Mouse (Mus musculus): Measurements from ENCODE around the gene Capn2. TPM values are rescaled to one million over a fixed set of nuclear protein-coding genes. Genes with fewer than 3 reads are reported as not detected.

Capn2 gene
- polyA plus RNA-seq, 1 experiment: 148 TPM

DNA sequence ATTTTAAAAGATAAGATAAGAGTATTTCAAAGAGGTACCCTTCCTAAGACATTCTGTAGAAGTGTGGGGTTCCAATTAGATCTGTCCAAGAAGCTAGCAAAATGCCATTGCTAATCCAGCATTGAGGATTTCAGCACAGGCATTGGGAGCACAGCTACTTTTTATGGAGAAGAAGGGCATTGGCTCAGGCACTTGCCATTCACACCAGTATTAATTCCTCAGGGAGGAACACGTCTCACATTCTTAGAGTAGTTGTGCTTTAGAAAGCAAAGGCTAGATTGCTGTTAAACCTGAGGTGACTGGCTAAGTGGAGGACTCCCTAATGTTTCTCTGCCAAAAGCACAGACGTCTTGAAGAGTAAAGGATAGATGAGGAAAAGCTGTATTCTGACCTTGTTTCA is 91.0 kb downstream of the Capn2 start:
- Histone ChIP-seq H3K27me3 (ENCODE audit: control insufficient read depth, insufficient read depth, insufficient read length) (no peaks in the 10 kb centered on the region), H3K4me3 (no peak overlapping the region), H3K79me2 (ENCODE audit: control insufficient read depth, insufficient read depth) (peaks cover 5% of the 10 kb centered on the region), H3K36me3 (ENCODE audit: control insufficient read depth, insufficient read depth) (peaks cover 4% of the 10 kb centered on the region), H3ac (ENCODE audit: control insufficient read depth, insufficient read length) (no peak overlapping the region), H3K4me2 (ENCODE audit: low read depth) (no peak overlapping the region)
- TF ChIP-seq SRF (IDR thresholded peaks at IDR 0.05; ENCODE audit: control insufficient read depth, insufficient read length, low read depth): no peak
- no peak for TF ChIP-seq POLR2A (IDR thresholded peaks at IDR 0.05; ENCODE audit: insufficient read length, low read depth)
- TF ChIP-seq E2F4 (IDR thresholded peaks at IDR 0.05; ENCODE audit: insufficient read depth): no peak
- no peak for TF ChIP-seq MAX (IDR thresholded peaks at IDR 0.05; ENCODE audit: low read depth)
- TF ChIP-seq TCF3 (IDR thresholded peaks at IDR 0.05; ENCODE audit: insufficient read length, low read depth): no peak
- no peak for TF ChIP-seq MYOG (IDR thresholded peaks at IDR 0.05; ENCODE audit: control insufficient read depth in 1 of 3, insufficient read depth in 1 of 3, insufficient read length in 2 of 3, low read depth in 2 of 3)
- TF ChIP-seq POLR2AphosphoS2 (IDR thresholded peaks at IDR 0.05; ENCODE audit: insufficient read length, low read depth): no peak
- TF ChIP-seq TCF12 (IDR thresholded peaks at IDR 0.05; ENCODE audit: insufficient read depth, poor library complexity, severe bottlenecking): no peak
- no peak for TF ChIP-seq MYOD1 (IDR thresholded peaks at IDR 0.05; ENCODE audit: control insufficient read depth in 1 of 3, insufficient read length in 2 of 3, low read depth in 2 of 3)
- TF ChIP-seq USF1 (IDR thresholded peaks at IDR 0.05; ENCODE audit: low read depth): no peak
- TF ChIP-seq CEBPB (IDR thresholded peaks at IDR 0.05; ENCODE audit: insufficient read depth, poor library complexity, severe bottlenecking): no peak
- TF ChIP-seq REST (IDR thresholded peaks at IDR 0.05; ENCODE audit: insufficient read depth, insufficient read length): no peak

DNA sequence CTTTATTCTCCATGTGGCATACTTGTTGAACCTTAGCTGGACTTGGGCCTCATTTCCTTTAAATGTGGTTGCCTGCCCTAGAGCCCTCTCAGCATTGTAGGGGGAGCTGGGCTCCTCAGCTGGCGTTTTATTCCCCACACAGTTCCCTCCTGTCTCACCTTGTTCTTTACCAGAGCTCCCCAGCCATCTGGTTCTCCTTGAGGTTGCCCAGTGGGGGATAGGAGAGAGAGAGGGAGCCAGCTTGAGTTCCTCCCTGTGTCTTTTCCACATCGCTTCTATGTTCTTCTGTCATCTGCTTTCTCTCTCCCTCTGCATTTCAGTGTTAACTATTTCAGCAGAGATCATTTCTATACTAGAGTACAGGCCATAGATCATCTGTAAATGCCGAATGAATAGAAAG is 92.2 kb downstream of the Capn2 start:
- Histone ChIP-seq H3K27me3 (ENCODE audit: control insufficient read depth, insufficient read depth, insufficient read length) (no peaks in the 10 kb centered on the region), H3K4me3 (no peak overlapping the region), H3K36me3 (ENCODE audit: control insufficient read depth, insufficient read depth) (peaks cover 4% of the 10 kb centered on the region), H3ac (ENCODE audit: control insufficient read depth, insufficient read length) (no peak overlapping the region), H3K79me2 (ENCODE audit: control insufficient read depth, insufficient read depth) (peaks cover 5% of the 10 kb centered on the region), H3K4me2 (ENCODE audit: low read depth) (no peak overlapping the region)
- TF ChIP-seq SRF (IDR thresholded peaks at IDR 0.05; ENCODE audit: control insufficient read depth, insufficient read length, low read depth) (no peak), MAX (IDR thresholded peaks at IDR 0.05; ENCODE audit: low read depth) (no peak), POLR2A (IDR thresholded peaks at IDR 0.05; ENCODE audit: insufficient read length, low read depth) (no peak), TCF12 (IDR thresholded peaks at IDR 0.05; ENCODE audit: insufficient read depth, poor library complexity, severe bottlenecking) (no peak), REST (IDR thresholded peaks at IDR 0.05; ENCODE audit: insufficient read depth, insufficient read length) (no peak), E2F4 (IDR thresholded peaks at IDR 0.05; ENCODE audit: insufficient read depth) (no peak), POLR2AphosphoS2 (IDR thresholded peaks at IDR 0.05; ENCODE audit: insufficient read length, low read depth) (no peak), MYOG (IDR thresholded peaks at IDR 0.05; ENCODE audit: control insufficient read depth in 1 of 3, insufficient read depth in 1 of 3, insufficient read length in 2 of 3, low read depth in 2 of 3) (no peak), CEBPB (IDR thresholded peaks at IDR 0.05; ENCODE audit: insufficient read depth, poor library complexity, severe bottlenecking) (no peak), MYOD1 (IDR thresholded peaks at IDR 0.05; ENCODE audit: control insufficient read depth in 1 of 3, insufficient read length in 2 of 3, low read depth in 2 of 3) (no peak)

DNA sequence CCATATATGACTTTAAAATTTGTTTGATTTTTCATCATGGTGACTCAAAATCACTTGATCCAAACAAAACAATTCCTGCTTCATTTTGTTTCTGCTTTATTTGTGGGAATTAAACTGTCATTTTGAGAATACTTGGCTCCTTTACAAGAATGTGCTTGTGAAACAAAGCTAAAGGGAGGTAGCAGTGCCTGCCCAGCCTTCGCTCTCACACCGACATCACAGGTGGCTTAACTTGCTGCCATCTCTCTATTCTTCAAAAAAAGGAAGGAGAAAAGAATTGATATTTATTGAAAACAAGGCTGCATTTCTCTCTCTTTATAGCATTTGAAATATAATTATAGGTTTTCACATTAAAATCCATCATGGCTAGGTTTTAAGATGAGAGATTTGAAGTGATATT is 93.1 kb downstream of the Capn2 start:
- Histone ChIP-seq H3K27me3 (ENCODE audit: control insufficient read depth, insufficient read depth, insufficient read length) (no peaks in the 10 kb centered on the region), H3ac (ENCODE audit: control insufficient read depth, insufficient read length) (no peak overlapping the region), H3K4me2 (ENCODE audit: low read depth) (no peak overlapping the region), H3K4me3 (no peak overlapping the region), H3K36me3 (ENCODE audit: control insufficient read depth, insufficient read depth) (no peaks in the 10 kb centered on the region), H3K79me2 (ENCODE audit: control insufficient read depth, insufficient read depth) (peaks cover 5% of the 10 kb centered on the region)
- TF ChIP-seq USF1 (IDR thresholded peaks at IDR 0.05; ENCODE audit: low read depth): no peak
- TF ChIP-seq E2F4 (IDR thresholded peaks at IDR 0.05; ENCODE audit: insufficient read depth): no peak
- TF ChIP-seq MYOD1 (IDR thresholded peaks at IDR 0.05; ENCODE audit: control insufficient read depth in 1 of 3, insufficient read length in 2 of 3, low read depth in 2 of 3): no peak
- TF ChIP-seq POLR2AphosphoS2 (IDR thresholded peaks at IDR 0.05; ENCODE audit: insufficient read length, low read depth): no peak
- no peak for TF ChIP-seq MAX (IDR thresholded peaks at IDR 0.05; ENCODE audit: low read depth)
- no peak for TF ChIP-seq POLR2A (IDR thresholded peaks at IDR 0.05; ENCODE audit: insufficient read length, low read depth)
- TF ChIP-seq TCF12 (IDR thresholded peaks at IDR 0.05; ENCODE audit: insufficient read depth, poor library complexity, severe bottlenecking): no peak
- no peak for TF ChIP-seq CEBPB (IDR thresholded peaks at IDR 0.05; ENCODE audit: insufficient read depth, poor library complexity, severe bottlenecking)
- no peak for TF ChIP-seq MYOG (IDR thresholded peaks at IDR 0.05; ENCODE audit: control insufficient read depth in 1 of 3, insufficient read depth in 1 of 3, insufficient read length in 2 of 3, low read depth in 2 of 3)
- TF ChIP-seq REST (IDR thresholded peaks at IDR 0.05; ENCODE audit: insufficient read depth, insufficient read length): no peak
- TF ChIP-seq SRF (IDR thresholded peaks at IDR 0.05; ENCODE audit: control insufficient read depth, insufficient read length, low read depth): no peak
- no peak for TF ChIP-seq TCF3 (IDR thresholded peaks at IDR 0.05; ENCODE audit: insufficient read length, low read depth)

DNA sequence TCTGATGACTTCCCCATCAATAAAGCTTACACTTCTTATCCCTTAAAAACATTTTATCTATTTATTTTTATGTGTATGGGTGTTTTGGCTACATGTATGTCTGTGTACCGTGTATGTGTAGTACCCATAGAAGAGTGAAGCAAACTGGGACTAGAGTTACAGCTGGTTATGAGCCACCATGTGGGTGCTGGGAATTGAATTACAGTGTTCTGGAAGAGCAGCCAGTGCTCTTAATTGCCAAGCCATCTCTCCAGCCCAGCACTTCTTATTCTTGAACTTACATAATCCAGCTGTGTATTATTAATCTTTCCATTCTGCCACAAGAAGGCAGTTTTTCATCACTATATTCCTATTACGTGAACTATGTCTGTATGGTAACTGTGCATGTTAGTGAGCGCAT is 97.9 kb downstream of the Capn2 start:
- no peaks in the 10 kb centered on the region for H3K27me3 ChIP-seq (ENCODE audit: control insufficient read depth, insufficient read depth, insufficient read length)
- no peak overlapping the region for H3ac ChIP-seq (ENCODE audit: control insufficient read depth, insufficient read length)
- TF ChIP-seq SRF (IDR thresholded peaks at IDR 0.05; ENCODE audit: control insufficient read depth, insufficient read length, low read depth) (no peak), MAX (IDR thresholded peaks at IDR 0.05; ENCODE audit: low read depth) (no peak), CEBPB (IDR thresholded peaks at IDR 0.05; ENCODE audit: insufficient read depth, poor library complexity, severe bottlenecking) (no peak), TCF3 (IDR thresholded peaks at IDR 0.05; ENCODE audit: insufficient read length, low read depth) (no peak)

More for the DNA sequence above, 97.9 kb downstream of the Capn2 start:
- H3K4me3 ChIP-seq: no peak overlapping the region
- H3K79me2 ChIP-seq (ENCODE audit: control insufficient read depth, insufficient read depth): peaks cover 39% of the 10 kb centered on the region
- no peak overlapping the region for H3K4me2 ChIP-seq (ENCODE audit: low read depth)
- H3K36me3 ChIP-seq (ENCODE audit: control insufficient read depth, insufficient read depth): no peaks in the 10 kb centered on the region

Other genes starting within 250 kb of the Capn2 start
- gene Degs1, start 234.8 kb downstream of the Capn2 start, polyA plus RNA-seq (2012; fragmentation: generic; extraction: Trizol): 110 TPM
- 16.9 TPM for gene Fbxo28, start 176.0 kb downstream of the Capn2 start, polyA plus RNA-seq (2012; fragmentation: generic; extraction: Trizol)
- 6.4 TPM for gene Trp53bp2, start 108.4 kb downstream of the Capn2 start, polyA plus RNA-seq (2012; fragmentation: generic; extraction: Trizol)
- not detected for gene Capn8, start 47.4 kb upstream of the Capn2 start, polyA plus RNA-seq (2012; fragmentation: generic; extraction: Trizol)
- gene Ccdc185, start 231.6 kb upstream of the Capn2 start, polyA plus RNA-seq (2012; fragmentation: generic; extraction: Trizol): not detected
- gene Susd4, start 246.3 kb upstream of the Capn2 start, polyA plus RNA-seq (2012; fragmentation: generic; extraction: Trizol): 0.04 TPM